Mouse (Mus musculus) forebrain, embryonic 16.5 days (tissue): ENCODE results near the gene Klra2. TPM values are rescaled to one million over a fixed set of nuclear protein-coding genes. Genes with fewer than 3 reads are reported as not detected.
A peak's percentile ranks its signal among the peaks of the same experiment; 100 is the strongest.
"Not testable (repeated sequence)": the region's sequence is repeated elsewhere in the genome, so short reads cannot be mapped to it uniquely, and the experiment has no call there.

Experiments
- ATAC-seq: fragments of 200-750 bp; cut with Nextera tagmentation; 2 replicates; pipeline ENCODE4 v1.8.0; 2017; ENCODE audit warnings: mild to moderate bottlenecking, moderate library complexity
- H3K27ac ChIP-seq: fragments of 300-500 bp; sonication (generic); 2 replicates; pipeline ENCODE4 v1.5.1; 2014; ENCODE audit warnings: low read length, control low read depth
- H3K27me3 ChIP-seq: fragments of 300-500 bp; sonication (generic); replicated peaks from 2 replicates; pipeline ENCODE4 v1.6.1; 2014; ENCODE audit warnings: low read length; ENCODE audit not compliant: control insufficient read depth, insufficient read depth
- H3K36me3 ChIP-seq: fragments of 300-500 bp; sonication (generic); 2 replicates; pipeline ENCODE4 v1.6.1; 2014; ENCODE audit not compliant: control insufficient read depth, insufficient read depth
- H3K4me1 ChIP-seq: fragments of 300-500 bp; sonication (generic); replicated peaks from 2 replicates; pipeline ENCODE4 v1.6.1; 2014; ENCODE audit warnings: low read length; ENCODE audit not compliant: control insufficient read depth, insufficient read depth
- H3K4me2 ChIP-seq: fragments of 300-500 bp; sonication (generic); 2 replicates; pipeline ENCODE4 v1.6.1; 2014; ENCODE audit warnings: mild to moderate bottlenecking, low read length, control low read depth
- H3K4me3 ChIP-seq: fragments of 300-500 bp; sonication (generic); replicated peaks from 2 replicates; pipeline ENCODE4 v1.5.1; 2014; ENCODE audit warnings: mild to moderate bottlenecking, low read length, control low read depth
- H3K9ac ChIP-seq: fragments of 300-500 bp; sonication (generic); replicated peaks from 2 replicates; pipeline ENCODE4 v1.6.1; 2014; ENCODE audit warnings: low read depth, low read length, control low read depth
- H3K9me3 ChIP-seq: fragments of 300-500 bp; sonication (generic); 2 replicates; pipeline ENCODE4 v1.6.1; 2016; ENCODE audit warnings: low read length; ENCODE audit not compliant: control insufficient read depth
- WGBS: fragments of 180-500 bp; shearing (Covaris S2); extraction: QIAGEN DNeasy Blood & Tissue Kit; methylation state at CpG from one replicate; pipeline ENCODE4 v1.1.7; 2014; 5-methylcytosine and 5-hydroxymethylcytosine counted together
- polyA plus RNA-seq: library from polyadenylated mRNA; unstranded; fragments of >200 nt; fragmentation: Nextera tagmentation; extraction: Ambion mirVana; gene quantifications from 2 replicates; pipeline ENCODE4 v1.2.1, GENCODE M21; 2015

Gene Klra2
- polyA plus RNA-seq = 0.14 TPM in 1 of 2 replicates, not detected in the other

DNA sequence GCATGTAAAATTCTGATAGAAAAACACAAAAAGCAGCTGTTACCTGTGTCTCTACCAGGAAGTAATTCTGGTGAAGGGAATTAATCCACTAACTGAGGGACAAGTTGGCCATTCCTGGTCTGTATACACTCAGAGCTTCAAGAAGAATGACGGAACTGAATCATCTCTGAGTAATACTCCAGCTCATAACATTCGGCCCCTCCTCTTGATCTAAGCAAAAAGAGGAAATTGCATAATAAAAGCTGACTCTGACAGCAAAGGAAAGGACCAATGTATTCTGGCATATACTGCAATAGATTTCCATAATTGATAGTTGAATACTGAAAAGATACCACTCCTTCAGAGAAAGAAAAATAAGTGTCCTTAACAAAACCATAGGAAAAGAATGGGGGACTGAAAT lies at the start of gene Klra2:
Gene Klra2 (minus strand): TSS at position 157 of the 400 bp plus-strand sequence.
- Histone ChIP-seq H3K27ac (no peak within 1 kb of the TSS), H3K9ac (no peak within 1 kb of the TSS), H3K4me2 (no peak within 1 kb of the TSS), H3K27me3 (no peaks in the 10 kb centered on the region), H3K4me3 (no peak within 1 kb of the TSS), H3K4me1 (no peaks in the 10 kb centered on the region), H3K9me3 (no peaks in the 10 kb centered on the region), H3K36me3 (no peaks in the 10 kb centered on the region)
- 82% methylated on average over 2 of the region's 2 CpGs for WGBS
- ATAC-seq = no peak

DNA sequence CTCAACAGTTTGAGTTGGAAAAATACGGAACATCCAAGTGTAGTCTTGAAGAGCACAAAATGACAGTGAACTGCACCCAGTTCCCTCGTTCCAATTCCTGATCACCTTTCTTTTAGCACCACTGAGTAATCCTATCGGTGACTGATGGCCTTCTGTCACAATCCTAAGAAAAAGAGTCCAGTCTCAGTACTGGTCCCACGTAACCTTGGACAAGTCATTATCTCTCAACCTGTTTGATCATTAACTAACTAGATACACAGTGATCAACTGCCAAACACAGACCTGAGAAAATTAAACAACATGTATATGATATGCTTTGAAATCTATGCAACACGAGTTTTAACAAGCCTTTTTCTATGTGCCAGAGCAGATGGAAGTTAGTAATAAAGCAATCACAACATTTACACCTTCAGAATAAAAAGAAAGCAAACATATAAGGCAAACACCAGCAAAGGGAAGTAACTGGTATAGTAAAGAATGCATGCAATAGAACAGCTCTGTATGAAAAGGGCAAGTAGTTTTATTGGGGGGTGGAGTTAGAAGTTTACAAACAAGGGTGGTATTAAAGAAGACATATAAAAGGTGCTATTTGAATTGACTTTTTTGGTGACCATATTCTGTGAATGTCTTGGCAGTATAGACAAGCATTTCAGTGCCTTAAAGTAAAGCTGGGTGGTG lies 47.4 kb upstream of the Klra2 start:
- Histone ChIP-seq H3K27me3 (0 out of 2 replicates have a peak, but pooled peaks cover 2% of the 10 kb centered on the region), H3K36me3 (no peaks in the 10 kb centered on the region), H3K27ac (no peak overlapping the region), H3K4me2 (no peak overlapping the region), H3K4me1 (peaks cover 11% of the 10 kb centered on the region), H3K4me3 (no peak overlapping the region), H3K9ac (no peak overlapping the region), H3K9me3 (no peaks in the 10 kb centered on the region)
- 82% methylated on average over 5 of the region's 5 CpGs for WGBS
- no peak for ATAC-seq

DNA sequence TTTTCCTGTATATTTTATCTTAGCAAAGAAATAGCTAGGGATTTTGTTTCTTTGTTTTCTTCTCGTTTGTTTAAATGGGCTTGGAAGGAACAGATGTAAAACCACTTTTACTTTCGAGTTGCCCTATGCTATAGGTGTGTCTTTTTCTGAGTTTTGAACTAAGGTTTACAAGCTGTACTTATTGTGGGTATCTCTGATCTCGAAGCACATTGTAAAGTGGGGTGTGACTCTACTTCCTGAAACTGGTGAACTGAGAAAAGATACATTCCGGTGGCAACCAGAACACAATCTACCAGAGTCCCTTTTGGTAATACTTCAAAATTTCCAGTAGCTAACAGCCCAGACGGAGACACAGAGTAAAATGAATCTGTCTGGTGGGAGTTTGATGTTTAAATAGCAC lies 46.8 kb upstream of the Klra2 start:
- Histone ChIP-seq H3K27ac (no peak overlapping the region), H3K9me3 (no peaks in the 10 kb centered on the region), H3K9ac (no peak overlapping the region), H3K27me3 (0 out of 2 replicates have a peak, but pooled peaks cover 2% of the 10 kb centered on the region), H3K36me3 (no peaks in the 10 kb centered on the region), H3K4me1 (peaks cover 11% of the 10 kb centered on the region), H3K4me2 (no peak overlapping the region), H3K4me3 (no peak overlapping the region)
- ATAC-seq = no peak
- WGBS = 91% methylated on average over 5 of the region's 5 CpGs

DNA sequence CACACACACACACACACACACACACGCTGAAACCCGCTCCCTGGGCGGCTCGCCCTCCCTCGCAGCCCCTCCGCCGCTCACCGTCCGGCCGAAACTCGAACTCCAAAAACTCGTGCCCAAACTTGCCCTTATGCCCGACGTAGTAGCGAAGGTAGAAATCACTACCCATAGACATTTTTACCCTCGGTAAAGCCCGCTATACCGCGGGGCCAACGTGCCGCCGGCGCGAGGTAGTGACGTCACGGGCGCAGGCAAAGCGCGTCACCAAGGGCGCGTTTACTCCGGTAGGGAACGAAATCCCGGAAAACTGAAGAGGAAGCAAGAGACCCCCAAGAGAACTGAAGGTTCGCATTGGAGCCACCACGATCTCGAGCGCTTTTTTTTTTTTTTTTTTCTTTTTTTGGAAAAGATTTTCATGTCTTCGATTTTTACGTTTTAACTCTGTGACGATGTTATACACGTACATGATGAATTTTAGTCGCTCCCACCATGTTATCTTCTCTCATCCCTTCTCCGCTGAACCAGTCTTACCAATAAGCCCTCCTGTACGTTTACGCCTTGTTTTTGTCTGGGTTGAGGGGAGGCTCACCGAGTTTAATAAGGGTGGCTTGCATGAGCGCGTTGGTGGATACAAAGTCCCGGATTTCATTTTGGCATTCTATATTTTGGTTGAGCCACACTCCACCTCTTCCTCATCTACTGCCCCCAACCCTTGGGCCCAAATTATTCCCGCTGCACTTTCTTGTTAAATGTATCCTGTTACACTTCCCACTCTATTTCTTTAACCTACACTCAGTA lies 46.0 kb upstream of the Klra2 start, which contains the start of gene Magohb:
Gene Magohb (minus strand): TSS at position 254 of the 798 bp plus-strand sequence.
- ATAC-seq = peak; percentile 89
- no peaks in the 10 kb centered on the region for H3K36me3 ChIP-seq
- 0 out of 2 replicates have a peak, but pooled peaks cover 2% of the 10 kb centered on the region for H3K27me3 ChIP-seq
- peak within 1 kb of the TSS; percentile 70 for H3K9ac ChIP-seq
- peak within 1 kb of the TSS; percentile 82 for H3K27ac ChIP-seq
- peak within 1 kb of the TSS; percentile 74 for H3K4me2 ChIP-seq
- 1% methylated on average over 51 of the region's 51 CpGs for WGBS
- H3K9me3 ChIP-seq = no peaks in the 10 kb centered on the region
- H3K4me1 ChIP-seq = peaks cover 11% of the 10 kb centered on the region
- H3K4me3 ChIP-seq = peak within 1 kb of the TSS; percentile 81

DNA sequence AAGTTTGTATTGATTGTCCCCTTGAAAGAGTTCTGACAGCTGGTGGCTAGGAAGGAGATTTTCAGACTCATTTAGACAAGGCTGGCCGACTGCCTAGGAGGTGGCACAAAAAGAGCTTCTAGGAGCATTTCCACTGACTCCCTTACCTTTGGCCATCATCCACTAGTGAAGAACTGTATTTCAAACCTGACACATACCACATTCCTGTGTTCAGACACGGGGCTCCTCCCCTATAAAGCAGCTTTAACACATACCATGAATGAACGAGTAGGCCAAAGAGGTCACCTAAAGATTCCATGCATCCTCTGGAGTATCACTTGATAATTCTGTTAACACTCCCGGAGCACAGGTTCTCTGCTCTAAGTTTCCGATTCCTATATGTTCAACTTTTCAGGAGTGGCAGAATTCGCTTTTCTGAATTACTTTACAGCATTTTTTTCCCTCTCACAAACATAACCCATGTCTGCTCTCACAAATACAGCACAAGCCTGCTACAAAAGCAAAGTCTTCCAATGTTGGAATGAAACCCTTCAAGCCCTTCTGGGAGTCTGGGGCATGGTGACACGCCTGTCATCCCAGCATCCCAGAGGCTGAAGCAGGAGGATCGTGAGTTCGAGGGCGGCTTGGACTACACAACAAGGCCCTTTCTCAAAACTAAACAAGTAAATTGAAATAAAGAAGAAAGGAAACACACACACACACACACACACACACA lies 45.3 kb upstream of the Klra2 start:
- H3K4me2 ChIP-seq = peak overlapping the region; percentile 74
- peak overlapping the region; percentile 70 for H3K9ac ChIP-seq
- peaks cover 4% of the 10 kb centered on the region; the same call in 1 of the 2 replicates for H3K36me3 ChIP-seq
- H3K9me3 ChIP-seq = no peaks in the 10 kb centered on the region
- 20% methylated on average over 10 of the region's 10 CpGs for WGBS
- H3K4me3 ChIP-seq = peak overlapping the region; percentile 81
- peaks cover 11% of the 10 kb centered on the region for H3K4me1 ChIP-seq
- peak; percentile 51; the same call in 1 of the 2 replicates for ATAC-seq
- H3K27me3 ChIP-seq = no peaks in the 10 kb centered on the region
- no peak overlapping the region; the same call in 1 of the 2 replicates for H3K27ac ChIP-seq

DNA sequence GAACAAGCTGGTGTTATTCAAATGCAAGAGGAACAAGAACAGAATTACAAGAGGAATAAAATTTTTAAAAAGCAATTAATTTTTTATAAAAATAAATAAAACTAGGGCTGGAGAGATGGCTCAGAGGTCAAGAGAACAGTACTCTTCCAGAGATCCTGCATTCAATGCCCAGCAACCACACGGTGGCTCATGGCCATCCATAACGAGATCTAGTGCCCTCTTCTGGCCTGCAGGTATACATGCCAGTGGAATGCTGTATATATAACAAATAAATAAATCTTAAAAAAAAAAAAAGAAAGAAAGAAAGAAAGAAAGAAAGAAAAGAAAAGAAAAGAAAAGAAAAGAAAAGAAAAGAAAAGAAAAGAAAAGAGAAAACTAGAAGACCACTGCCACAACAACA lies 43.3 kb upstream of the Klra2 start:
- no peak overlapping the region for H3K4me3 ChIP-seq
- H3K4me1 ChIP-seq = peaks cover 11% of the 10 kb centered on the region
- no peaks in the 10 kb centered on the region for H3K9me3 ChIP-seq
- H3K36me3 ChIP-seq = peaks cover 4% of the 10 kb centered on the region; the same call in 1 of the 2 replicates
- no peak overlapping the region for H3K9ac ChIP-seq
- no peak for ATAC-seq
- H3K27ac ChIP-seq = no peak overlapping the region
- WGBS = 21% methylated on average over 2 of the region's 2 CpGs
- H3K4me2 ChIP-seq = no peak overlapping the region
- H3K27me3 ChIP-seq = no peaks in the 10 kb centered on the region

DNA sequence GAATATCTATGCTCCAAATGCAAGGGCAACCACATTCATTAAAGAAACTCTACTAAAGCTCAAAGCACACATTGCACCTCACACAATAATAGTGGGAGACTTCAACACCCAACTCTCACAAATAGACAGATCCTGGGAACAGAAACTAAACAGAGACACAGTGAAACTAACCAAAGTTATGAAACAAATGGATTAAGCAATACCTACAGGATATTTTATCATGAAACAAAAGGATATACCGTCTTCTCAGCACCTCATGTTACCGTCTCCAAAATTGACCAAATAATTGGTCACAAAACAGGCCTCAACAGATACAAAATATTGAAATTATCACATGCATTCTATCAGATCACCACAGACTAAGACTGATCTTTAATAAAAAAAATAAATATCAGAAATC lies 31.0 kb upstream of the Klra2 start:
- not testable (repeated sequence) for H3K27me3 ChIP-seq, ATAC-seq, H3K9me3 ChIP-seq, H3K4me1 ChIP-seq, H3K9ac ChIP-seq, H3K4me3 ChIP-seq, H3K36me3 ChIP-seq, H3K27ac ChIP-seq, H3K4me2 ChIP-seq
- 94% methylated on average over 2 of the region's 2 CpGs for WGBS

DNA sequence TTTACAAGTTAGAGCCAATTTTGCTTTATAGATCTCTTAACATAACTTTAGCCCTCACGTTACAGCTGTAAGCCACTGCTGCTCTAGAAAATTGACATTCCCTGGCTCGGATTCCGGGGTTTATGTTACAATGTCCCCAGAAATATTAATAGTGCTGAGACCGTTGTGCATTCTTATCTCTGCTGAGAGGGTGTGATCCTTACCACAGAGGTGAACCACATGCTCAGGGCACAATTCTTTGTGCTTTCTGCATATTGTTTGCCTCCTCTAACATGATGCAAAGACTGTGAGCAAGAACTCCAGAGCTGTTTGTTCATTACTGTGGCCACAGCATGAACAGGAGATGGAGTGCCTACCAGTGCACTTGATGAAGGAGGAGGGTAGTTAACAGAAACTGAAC lies 29.5 kb upstream of the Klra2 start:
- Histone ChIP-seq H3K27me3 (no peaks in the 10 kb centered on the region), H3K36me3 (no peaks in the 10 kb centered on the region), H3K4me1 (no peaks in the 10 kb centered on the region), H3K9me3 (no peaks in the 10 kb centered on the region), H3K9ac (no peak overlapping the region), H3K4me2 (no peak overlapping the region), H3K4me3 (no peak overlapping the region), H3K27ac (no peak overlapping the region)
- no peak for ATAC-seq
- WGBS = 92% methylated on average over 4 of the region's 4 CpGs

DNA sequence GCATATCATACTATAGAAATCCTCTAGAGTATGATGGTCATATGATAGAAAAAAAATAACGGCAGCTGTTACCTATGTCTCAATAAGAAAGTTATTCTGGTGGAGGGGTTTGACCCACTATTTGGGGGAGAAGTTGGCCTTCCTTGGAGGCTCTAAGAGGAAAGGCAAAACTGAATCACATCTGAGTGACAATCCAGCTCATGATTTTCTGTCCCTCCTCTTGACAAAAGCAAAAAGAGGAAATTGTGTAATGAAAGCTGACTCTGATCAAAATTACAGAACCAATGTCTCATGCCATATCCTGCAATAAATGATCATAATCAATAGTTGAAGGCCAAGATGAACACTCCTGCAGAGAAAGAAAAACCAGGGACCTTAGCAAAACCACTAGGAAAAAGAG lies 25.1 kb upstream of the Klra2 start:
- no peak overlapping the region for H3K27ac ChIP-seq
- no peaks in the 10 kb centered on the region for H3K9me3 ChIP-seq
- H3K36me3 ChIP-seq = no peaks in the 10 kb centered on the region
- H3K4me3 ChIP-seq = no peak overlapping the region
- no peaks in the 10 kb centered on the region for H3K4me1 ChIP-seq
- H3K4me2 ChIP-seq = no peak overlapping the region
- no peak for ATAC-seq
- no peaks in the 10 kb centered on the region for H3K27me3 ChIP-seq
- 95% methylated on average over 1 of the region's 1 CpGs for WGBS
- no peak overlapping the region for H3K9ac ChIP-seq
